Mouse (Mus musculus) limb, embryonic 13.5 days (tissue): ENCODE data around the gene Zfhx3. TPM values are rescaled to one million over a fixed set of nuclear protein-coding genes. Genes with fewer than 3 reads are reported as not detected.

Experiments used
- ATAC-seq: fragments of 200-750 bp; cut with Nextera tagmentation; 2 replicates; pipeline ENCODE4 v1.8.0; 2017; ENCODE audit warnings: low read depth, moderate number of reproducible peaks, moderate TSS enrichment; ENCODE audit not compliant: low FRiP score
- H3K27ac ChIP-seq: fragments of 300-500 bp; sonication (generic); 2 replicates; pipeline ENCODE4 v1.5.1; 2015; ENCODE audit warnings: inconsistent platforms, mild to moderate bottlenecking, moderate library complexity
- H3K27me3 ChIP-seq: fragments of 300-500 bp; sonication (generic); 2 replicates; pipeline ENCODE4 v1.6.1; 2015; ENCODE audit warnings: mild to moderate bottlenecking, inconsistent platforms
- H3K36me3 ChIP-seq: fragments of 300-500 bp; sonication (generic); 2 replicates; pipeline ENCODE4 v1.6.1; 2015; ENCODE audit warnings: inconsistent platforms, mild to moderate bottlenecking, moderate library complexity
- H3K4me1 ChIP-seq: fragments of 300-500 bp; sonication (generic); 2 replicates; pipeline ENCODE4 v1.6.1; 2015; ENCODE audit warnings: inconsistent platforms
- H3K4me2 ChIP-seq: fragments of 300-500 bp; sonication (generic); replicated peaks from 2 replicates; pipeline ENCODE4 v1.6.1; 2015; ENCODE audit warnings: inconsistent platforms, mild to moderate bottlenecking, moderate library complexity
- H3K4me3 ChIP-seq: fragments of 300-500 bp; sonication (generic); 2 replicates; pipeline ENCODE4 v1.5.1; 2015; ENCODE audit warnings: moderate library complexity, mild to moderate bottlenecking, inconsistent platforms
- H3K9ac ChIP-seq: fragments of 300-500 bp; sonication (generic); 2 replicates; pipeline ENCODE4 v1.6.1; 2015; ENCODE audit warnings: mild to moderate bottlenecking, inconsistent platforms
- H3K9me3 ChIP-seq: fragments of 300-500 bp; sonication (generic); 2 replicates; pipeline ENCODE4 v1.6.1; 2016; ENCODE audit warnings: inconsistent platforms
- WGBS: fragments of 180-500 bp; shearing (Covaris S2); methylation state at CpG from one replicate; pipeline ENCODE4 v1.1.7; 2015; 5-methylcytosine and 5-hydroxymethylcytosine counted together
- polyA plus RNA-seq: library from polyadenylated mRNA; unstranded; fragments of >200 nt; fragmentation: Nextera tagmentation; extraction: Ambion mirVana; gene quantifications from 2 replicates; pipeline ENCODE4 v1.2.1, GENCODE M21; 2015

The Zfhx3 gene
- polyA plus RNA-seq, 1 experiment from 2014 or later, result 44.1 TPM

GRCm38 (mm10) chr8:108378036-108378435 is 435.6 kb downstream of the Zfhx3 start:
- ATAC-seq, result no peak
- Histone ChIP-seq H3K27ac (no peak overlapping the region), H3K27me3 (no peaks in the 10 kb centered on the region), H3K9me3 (no peaks in the 10 kb centered on the region), H3K4me1 (peaks cover 3% of the 10 kb centered on the region), H3K4me2 (no peak overlapping the region), H3K9ac (no peak overlapping the region), H3K4me3 (no peak overlapping the region), H3K36me3 (no peaks in the 10 kb centered on the region)
- 93% methylated on average over 2 of the region's 2 CpGs for WGBS

- no peak overlapping the region for H3K27ac ChIP-seq
- no peaks in the 10 kb centered on the region for H3K27me3 ChIP-seq
- 57% methylated on average over 4 of the region's 4 CpGs for WGBS
- no peaks in the 10 kb centered on the region for H3K9me3 ChIP-seq
- no peak overlapping the region for H3K4me2 ChIP-seq
- no peak overlapping the region for H3K9ac ChIP-seq
- no peak for ATAC-seq
- peaks cover 12% of the 10 kb centered on the region for H3K4me1 ChIP-seq
- no peak overlapping the region for H3K4me3 ChIP-seq
- H3K36me3 ChIP-seq, result no peaks in the 10 kb centered on the region
Measured at GRCm38 (mm10) chr8:108383121-108383520, 440.7 kb downstream of the Zfhx3 start.

GRCm38 (mm10) chr8:108387160-108387912 is 444.9 kb downstream of the Zfhx3 start:
- WGBS, result 36% methylated on average over 22 of the region's 22 CpGs
- Histone ChIP-seq H3K4me3 (no peak overlapping the region), H3K27me3 (no peaks in the 10 kb centered on the region), H3K36me3 (no peaks in the 10 kb centered on the region), H3K9me3 (no peaks in the 10 kb centered on the region), H3K9ac (no peak overlapping the region), H3K27ac (no peak overlapping the region), H3K4me2 (peak overlapping the region; percentile 27), H3K4me1 (peaks cover 19% of the 10 kb centered on the region)
- ATAC-seq, result no peak

GRCm38 (mm10) chr8:108387913-108388274 is 445.4 kb downstream of the Zfhx3 start:
- Histone ChIP-seq H3K9ac (no peak overlapping the region), H3K27me3 (no peaks in the 10 kb centered on the region), H3K36me3 (no peaks in the 10 kb centered on the region), H3K4me2 (peak overlapping the region; percentile 27), H3K27ac (no peak overlapping the region), H3K9me3 (no peaks in the 10 kb centered on the region), H3K4me3 (no peak overlapping the region), H3K4me1 (peaks cover 19% of the 10 kb centered on the region)
- no peak for ATAC-seq
- 59% methylated on average over 8 of the region's 8 CpGs for WGBS

- H3K9me3 ChIP-seq, result no peaks in the 10 kb centered on the region
- 82% methylated on average over 9 of the region's 9 CpGs for WGBS
- no peak overlapping the region for H3K4me2 ChIP-seq
- H3K9ac ChIP-seq, result no peak overlapping the region
- ATAC-seq, result no peak
- no peaks in the 10 kb centered on the region for H3K36me3 ChIP-seq
- H3K4me1 ChIP-seq, result peaks cover 8% of the 10 kb centered on the region; the same call in 1 of the 2 replicates
- H3K27ac ChIP-seq, result no peak overlapping the region
- no peak overlapping the region for H3K4me3 ChIP-seq
- H3K27me3 ChIP-seq, result no peaks in the 10 kb centered on the region
Measured at GRCm38 (mm10) chr8:108392909-108393308, 450.5 kb downstream of the Zfhx3 start.

GRCm38 (mm10) chr8:108402149-108402548 is 459.7 kb downstream of the Zfhx3 start:
- peaks cover 13% of the 10 kb centered on the region for H3K4me1 ChIP-seq
- no peak for ATAC-seq
- no peak overlapping the region for H3K4me2 ChIP-seq
- WGBS, result 87% methylated on average over 9 of the region's 9 CpGs
- H3K9ac ChIP-seq, result no peak overlapping the region
- no peak overlapping the region for H3K4me3 ChIP-seq
- H3K27ac ChIP-seq, result no peak overlapping the region
- H3K9me3 ChIP-seq, result 0 out of 2 replicates have a peak, but pooled peaks cover 4% of the 10 kb centered on the region
- H3K27me3 ChIP-seq, result no peaks in the 10 kb centered on the region
- H3K36me3 ChIP-seq, result no peaks in the 10 kb centered on the region

- 57% methylated on average over 25 of the region's 25 CpGs for WGBS
Measured at GRCm38 (mm10) chr8:108406716-108407494, 464.5 kb downstream of the Zfhx3 start.

GRCm38 (mm10) chr8:108419162-108419844 is 476.9 kb downstream of the Zfhx3 start:
- H3K4me3 ChIP-seq, result no peak overlapping the region
- no peak for ATAC-seq
- peaks cover 22% of the 10 kb centered on the region for H3K4me1 ChIP-seq
- no peak overlapping the region; the same call in none of the 2 replicates for H3K27ac ChIP-seq
- H3K36me3 ChIP-seq, result no peaks in the 10 kb centered on the region
- no peak overlapping the region for H3K4me2 ChIP-seq
- 30% methylated on average over 15 of the region's 15 CpGs for WGBS
- H3K9me3 ChIP-seq, result no peaks in the 10 kb centered on the region
- H3K27me3 ChIP-seq, result no peaks in the 10 kb centered on the region; the same call in 1 of the 2 replicates
- no peak overlapping the region for H3K9ac ChIP-seq

More at GRCm38 (mm10) chr8:108406716-108407494, 464.5 kb downstream of the Zfhx3 start:
- H3K36me3 ChIP-seq, result no peaks in the 10 kb centered on the region
- H3K9ac ChIP-seq, result no peak overlapping the region
- no peak overlapping the region for H3K27ac ChIP-seq
- no peak overlapping the region for H3K4me3 ChIP-seq
- ATAC-seq, result no peak
- H3K27me3 ChIP-seq, result no peaks in the 10 kb centered on the region
- H3K9me3 ChIP-seq, result no peaks in the 10 kb centered on the region
- peak overlapping the region; percentile 19; the same call in 1 of the 2 replicates for H3K4me2 ChIP-seq
- peaks cover 13% of the 10 kb centered on the region for H3K4me1 ChIP-seq

GRCm38 (mm10) chr8:108422521-108422920 is 480.1 kb downstream of the Zfhx3 start:
- Histone ChIP-seq H3K36me3 (no peaks in the 10 kb centered on the region), H3K4me1 (peaks cover 26% of the 10 kb centered on the region), H3K27me3 (no peaks in the 10 kb centered on the region; the same call in 1 of the 2 replicates), H3K9me3 (no peaks in the 10 kb centered on the region), H3K27ac (no peak overlapping the region), H3K9ac (no peak overlapping the region), H3K4me2 (no peak overlapping the region), H3K4me3 (no peak overlapping the region)
- 74% methylated on average over 3 of the region's 3 CpGs for WGBS
- ATAC-seq, result no peak

GRCm38 (mm10) chr8:108424337-108424736 is 481.9 kb downstream of the Zfhx3 start:
- H3K9me3 ChIP-seq, result no peaks in the 10 kb centered on the region
- H3K4me1 ChIP-seq, result peaks cover 17% of the 10 kb centered on the region
- ATAC-seq, result peak; percentile 54; the same call in 1 of the 2 replicates
- H3K27me3 ChIP-seq, result no peaks in the 10 kb centered on the region
- no peak overlapping the region for H3K4me2 ChIP-seq
- 52% methylated on average over 8 of the region's 8 CpGs for WGBS
- H3K36me3 ChIP-seq, result no peaks in the 10 kb centered on the region
- no peak overlapping the region for H3K4me3 ChIP-seq
- H3K27ac ChIP-seq, result no peak overlapping the region
- no peak overlapping the region for H3K9ac ChIP-seq

GRCm38 (mm10) chr8:108433321-108433720 is 490.9 kb downstream of the Zfhx3 start:
- H3K27ac ChIP-seq, result no peak overlapping the region
- H3K36me3 ChIP-seq, result no peaks in the 10 kb centered on the region
- H3K9ac ChIP-seq, result no peak overlapping the region
- H3K4me3 ChIP-seq, result no peak overlapping the region
- no peak for ATAC-seq
- 0 out of 2 replicates have a peak, but pooled peaks cover 3% of the 10 kb centered on the region for H3K27me3 ChIP-seq
- no peak overlapping the region for H3K4me2 ChIP-seq
- 32% methylated on average over 5 of the region's 5 CpGs for WGBS
- H3K9me3 ChIP-seq, result no peaks in the 10 kb centered on the region
- H3K4me1 ChIP-seq, result no peaks in the 10 kb centered on the region

GRCm38 (mm10) chr8:108434510-108434909 is 492.1 kb downstream of the Zfhx3 start:
- no peak overlapping the region for H3K9ac ChIP-seq
- no peak overlapping the region for H3K27ac ChIP-seq
- no peaks in the 10 kb centered on the region for H3K36me3 ChIP-seq
- no peak for ATAC-seq
- H3K9me3 ChIP-seq, result no peaks in the 10 kb centered on the region
- 80% methylated on average over 4 of the region's 4 CpGs for WGBS
- no peak overlapping the region for H3K4me3 ChIP-seq
- H3K4me1 ChIP-seq, result no peaks in the 10 kb centered on the region
- no peak overlapping the region for H3K4me2 ChIP-seq
- H3K27me3 ChIP-seq, result 0 out of 2 replicates have a peak, but pooled peaks cover 3% of the 10 kb centered on the region
